ENCODE assay signal across 8 mouse cellular contexts in genomic region chr3:57911831-57912596, GRCm38 (mm10).
DNase-seq lines count a peak whose midpoint lies in the region; ATAC-seq and TF ChIP-seq lines count a peak whose summit lies in the region.

No protein-coding gene starts in this region.

- no peaks in the 10 kb centered on the region for H3K27me3 ChIP-seq in midbrain, embryonic 10.5 days (ENCODE audit: low read depth, poor library complexity, severe bottlenecking)
- H3K27me3 ChIP-seq in stomach, postnatal 0 days (ENCODE audit: control insufficient read depth, insufficient read depth, low read length): no peaks in the 10 kb centered on the region

- WGBS in midbrain, embryonic 10.5 days: 32% methylated on average over 16 of the region's 16 CpGs
- WGBS in stomach, postnatal 0 days: 27% methylated on average over 16 of the region's 16 CpGs

- no peak for TF ChIP-seq CTCF in gastrocnemius, adult 2 months (IDR thresholded peaks at IDR 0.05)
- TF ChIP-seq CTCF in stomach, postnatal 0 days (IDR thresholded peaks at IDR 0.05; ENCODE audit: low read depth): no peak

- no peak for TF ChIP-seq EP300 in stomach, postnatal 0 days (optimal IDR thresholded peaks at IDR 0.05)

- no peaks in the 10 kb centered on the region for H3K36me3 ChIP-seq in midbrain, embryonic 10.5 days
- no peaks in the 10 kb centered on the region for H3K36me3 ChIP-seq in stomach, postnatal 0 days (ENCODE audit: control insufficient read depth, insufficient read depth, low read length)

- ATAC-seq in stomach, postnatal 0 days (ENCODE audit: low FRiP score, low TSS enrichment): no peak

- H3K9ac ChIP-seq in stomach, postnatal 0 days (ENCODE audit: low read length): no peak overlapping the region

- H3K4me3 ChIP-seq in gastrocnemius, adult 2 months: peak overlapping the region; percentile 19
- peak overlapping the region; percentile 33 for H3K4me3 ChIP-seq in midbrain, embryonic 10.5 days
- H3K4me3 ChIP-seq in stomach, postnatal 0 days (ENCODE audit: low read depth, low read length): no peak overlapping the region

- DNase-seq in gastrocnemius, adult 2 months: no peak
- no peak for DNase-seq in gastrocnemius, postnatal 36 days
- DNase-seq in cerebellum, postnatal 14 days: peak; percentile 1 to 3
- DNase-seq in heart, postnatal 10 days: peak; percentile 18
- peak; percentile 26 to 41 for DNase-seq in left cerebral cortex, adult 9 months (ENCODE audit: low spot score in 2 of 2)
- peak; percentile 17 for DNase-seq in midbrain, embryonic 10.5 days (ENCODE audit: low spot score)
- DNase-seq in stomach, postnatal 0 days (ENCODE audit: low spot score): no peak
- DNase-seq in thymus, postnatal 36 days: no peak

- 0 out of 2 replicates have a peak, but pooled peaks cover 5% of the 10 kb centered on the region for H3K9me3 ChIP-seq in midbrain, embryonic 10.5 days (replicated peaks)
- no peaks in the 10 kb centered on the region for H3K9me3 ChIP-seq in stomach, postnatal 0 days (ENCODE audit: control insufficient read depth, low read length)

- intact Hi-C loops in gastrocnemius, adult 2 months (cut with DNase I): no loop called here
- intact Hi-C loops in gastrocnemius, postnatal 36 days (cut with DNase I): no loop called here
- intact Hi-C loops in heart, postnatal 10 days (cut with DNase I): no loop called here

- H3K27ac ChIP-seq in gastrocnemius, adult 2 months: no peak overlapping the region
- peak overlapping the region; percentile 71; the same call in 1 of the 2 replicates for H3K27ac ChIP-seq in midbrain, embryonic 10.5 days (replicated peaks)
- no peak overlapping the region for H3K27ac ChIP-seq in stomach, postnatal 0 days (replicated peaks)

- peaks cover 10% of the 10 kb centered on the region for H3K4me1 ChIP-seq in midbrain, embryonic 10.5 days
- H3K4me1 ChIP-seq in stomach, postnatal 0 days (replicated peaks; ENCODE audit: control insufficient read depth, insufficient read depth): no peaks in the 10 kb centered on the region

- H3K4me2 ChIP-seq in stomach, postnatal 0 days (replicated peaks; ENCODE audit: low read depth): peak overlapping the region; percentile 14; the same call in 1 of the 2 replicates

Comparison
In these comparisons a context has a peak if more than half of its experiments do, and no peak if none do; other contexts are left out.
1. DNase-seq: peak in cerebellum, postnatal 14 days (2 of 2), heart, postnatal 10 days (2 of 2), left cerebral cortex, adult 9 months (2 of 2) and midbrain, embryonic 10.5 days (single experiment); none in gastrocnemius, adult 2 months (single experiment), gastrocnemius, postnatal 36 days (0 of 2), stomach, postnatal 0 days (single experiment) and thymus, postnatal 36 days (0 of 2).